16 mouse cellular contexts compared by ENCODE assay signal in the genomic region with DNA sequence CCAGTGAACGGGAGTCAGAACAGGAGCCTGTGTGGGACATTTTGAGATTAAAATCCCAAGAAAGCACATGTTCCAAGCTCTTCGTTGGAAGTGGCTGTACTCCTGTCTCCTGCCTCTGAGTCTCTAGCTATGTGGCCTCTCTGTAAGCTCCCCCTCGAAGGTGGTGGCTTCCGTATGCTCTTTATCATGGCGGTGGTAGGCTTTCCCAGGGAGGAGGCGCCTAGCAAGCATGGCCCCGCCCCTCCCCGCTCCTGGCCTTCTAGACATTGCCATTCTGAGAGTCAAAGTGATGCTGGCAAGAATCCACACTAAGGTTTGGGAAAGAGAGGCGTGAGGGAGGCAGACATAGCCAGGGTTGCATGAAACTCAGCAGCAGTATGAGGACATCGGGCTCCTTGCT.
"Had no signal": no experiment of that assay in that cellular context is flagged by ENCODE, and none has a peak within 500 bp of the region (broad histone marks: within the 10 kb centered on the region; RNA-seq: fewer than 3 reads in every experiment).

No protein-coding gene starts in this region.

- DNase-seq: heart, postnatal 10 days; heart, postnatal 14 days; heart, postnatal 36 days; heart, postnatal 4 days; kidney, adult 11 months; kidney, adult 18-20 months; kidney, adult 2 months; kidney, adult 8-10 months; kidney, adult 9 months; kidney, postnatal 10 days; kidney, postnatal 14 days; kidney, postnatal 25 days; kidney, postnatal 36 days; kidney, postnatal 4 days; layer of hippocampus, adult 9-11 months; layer of hippocampus, postnatal 36 days had no signal
